Mouse (Mus musculus): ENCODE results near the gene Lancl1.

Lancl1 gene

DNA sequence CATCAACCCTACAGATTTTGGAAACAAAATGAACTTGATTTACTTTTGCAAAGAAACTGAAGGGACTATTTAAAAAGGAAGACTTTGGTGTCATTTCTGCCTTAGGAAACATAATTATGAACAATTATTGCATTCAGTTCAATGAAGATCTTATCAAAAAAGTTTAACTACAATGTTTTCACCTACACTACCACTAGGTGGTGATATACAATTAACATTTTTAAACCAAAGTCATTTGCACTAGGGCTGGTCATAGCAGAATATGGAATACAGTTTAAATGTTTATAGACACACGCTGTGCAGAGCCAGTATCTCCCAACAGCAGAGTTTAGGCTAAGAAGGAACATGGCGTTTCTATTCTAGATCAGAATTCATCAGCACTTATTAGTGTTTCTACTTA lies 24.5 kb downstream of the Lancl1 start:
- no peak for DNase-seq

DNA sequence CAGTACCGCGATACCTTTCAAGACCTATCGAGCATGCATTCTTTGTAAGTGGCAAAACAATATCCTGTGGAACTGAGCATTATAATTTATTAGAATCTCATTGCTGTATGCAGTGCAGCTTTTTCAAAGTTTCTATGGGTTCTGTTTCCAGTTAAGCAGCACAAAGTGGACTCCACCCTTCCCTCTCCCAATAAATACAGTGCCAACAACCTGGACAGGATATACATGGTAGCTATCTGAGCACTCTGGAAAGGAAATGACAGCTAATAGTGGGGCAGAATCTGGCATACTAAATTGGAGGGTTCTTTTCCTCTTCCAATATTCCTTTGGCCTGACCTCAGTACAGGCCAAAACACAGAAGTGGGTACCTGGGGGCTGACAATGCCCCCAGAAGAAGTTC lies 28.2 kb downstream of the Lancl1 start:
- no peak for DNase-seq

DNA sequence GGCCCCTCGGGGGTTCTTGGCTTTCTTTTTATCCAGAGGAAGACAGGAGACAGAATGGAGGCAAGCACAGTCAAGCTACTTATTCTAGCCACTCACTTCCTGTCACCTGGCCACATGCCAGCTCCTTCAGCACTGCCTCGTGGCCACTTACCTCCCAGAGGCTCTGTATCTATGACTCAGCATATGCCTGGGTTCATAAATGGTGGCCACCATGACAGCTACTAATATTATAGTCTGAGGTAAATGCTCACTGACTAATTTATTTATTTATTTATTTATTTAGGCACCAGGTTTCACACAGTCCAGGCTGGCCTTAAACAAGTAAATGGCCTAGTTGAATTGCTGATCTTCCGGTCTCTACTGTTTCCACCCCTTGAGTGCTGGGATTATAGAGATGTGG lies 35.0 kb downstream of the Lancl1 start:
- DNase-seq = peak; percentile 15

DNA sequence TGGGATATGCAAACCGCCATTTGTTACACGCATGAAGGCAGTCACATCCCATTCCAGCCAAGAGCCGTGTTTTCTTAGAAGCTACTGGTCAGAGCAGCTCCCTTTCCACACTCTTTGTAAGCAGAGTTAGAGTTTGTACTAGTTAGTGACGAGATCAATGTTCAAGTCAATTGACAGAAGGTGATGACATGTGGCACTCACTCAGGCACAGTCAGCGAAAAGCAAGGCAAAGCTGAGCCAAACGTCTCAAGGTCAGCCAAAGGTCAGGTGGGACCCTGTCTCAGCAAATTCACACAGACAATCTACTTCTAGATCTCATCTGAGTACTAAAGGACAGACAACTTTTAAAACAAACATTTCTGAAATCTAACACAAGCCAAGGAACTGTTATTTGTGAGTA lies 36.4 kb downstream of the Lancl1 start:
- DNase-seq = peak; percentile 39

DNA sequence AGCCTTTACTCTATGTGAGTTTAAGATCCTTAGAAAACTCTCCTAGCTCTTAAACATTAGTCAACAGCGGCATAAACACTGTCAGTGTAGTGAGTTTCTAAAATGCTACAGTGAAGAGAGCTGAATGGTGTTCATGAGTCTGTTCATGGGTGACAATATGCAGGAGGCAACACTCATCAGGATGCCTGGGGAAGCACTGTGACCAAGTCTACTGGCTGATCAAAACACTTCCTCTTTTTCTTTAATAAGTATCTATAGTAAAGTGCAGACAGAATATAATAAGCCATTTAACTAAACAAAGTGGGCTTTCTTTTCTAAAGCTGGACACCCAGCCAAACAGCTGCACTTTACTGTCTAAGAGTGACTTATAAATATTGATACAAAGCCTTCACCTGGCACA lies 37.3 kb downstream of the Lancl1 start:
- no peak for DNase-seq

DNA sequence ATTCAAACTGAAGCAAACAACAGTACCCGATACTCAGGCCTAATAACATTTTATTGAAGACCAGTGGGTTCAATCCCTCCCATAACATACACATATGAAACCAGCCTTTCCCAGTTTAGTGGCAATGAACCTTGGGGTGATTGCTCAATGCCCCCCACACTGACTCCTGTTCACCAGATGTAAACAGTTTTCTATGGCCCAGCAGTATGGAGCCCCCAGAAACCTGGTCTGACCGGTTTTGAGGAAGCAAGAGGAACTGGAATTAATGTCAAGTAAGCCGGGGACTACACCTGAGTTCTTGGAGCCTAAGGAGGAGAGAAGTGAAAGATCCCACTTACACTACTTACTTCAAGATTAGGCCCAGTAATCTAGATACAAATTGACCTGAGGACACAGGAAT lies 38.2 kb downstream of the Lancl1 start:
- DNase-seq = no peak

DNA sequence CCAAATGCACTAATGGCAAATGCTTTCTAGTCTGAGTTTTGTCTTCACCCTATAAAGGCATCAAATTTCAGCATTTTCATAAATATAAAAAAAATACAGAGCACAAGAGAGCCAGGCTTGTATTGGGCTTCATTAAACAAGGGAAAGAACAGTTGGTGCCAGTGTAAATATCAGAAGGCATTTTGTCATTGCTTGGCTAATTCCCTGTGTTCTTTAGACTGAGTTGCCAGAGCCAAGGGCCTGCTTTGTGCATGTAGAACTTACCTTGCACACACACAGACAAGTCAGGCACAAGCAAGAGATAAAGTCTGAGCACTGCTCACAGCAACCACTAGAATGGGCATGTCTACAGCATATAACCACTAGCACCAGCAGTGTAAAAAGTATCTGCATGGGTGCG lies 40.1 kb downstream of the Lancl1 start:
- no peak for DNase-seq

DNA sequence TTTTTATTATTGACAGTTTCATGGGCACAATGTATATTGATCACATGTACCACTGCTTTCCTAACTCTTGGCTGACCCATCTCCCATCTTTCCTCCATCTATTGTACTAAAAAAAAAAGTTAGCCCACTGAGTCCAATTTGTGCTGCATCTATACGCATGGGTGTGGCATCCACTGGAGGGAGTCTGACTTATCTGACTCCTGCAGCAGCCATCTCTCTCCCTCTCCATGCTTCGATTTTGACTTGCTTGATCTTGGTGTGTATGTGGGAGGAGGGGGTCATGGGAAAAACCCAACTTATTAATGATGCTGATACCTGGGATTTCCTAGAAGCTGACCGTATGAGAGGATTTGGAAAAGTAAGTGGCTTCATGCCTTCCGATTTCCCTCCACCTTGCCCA lies 40.5 kb downstream of the Lancl1 start:
- no peak for DNase-seq

DNA sequence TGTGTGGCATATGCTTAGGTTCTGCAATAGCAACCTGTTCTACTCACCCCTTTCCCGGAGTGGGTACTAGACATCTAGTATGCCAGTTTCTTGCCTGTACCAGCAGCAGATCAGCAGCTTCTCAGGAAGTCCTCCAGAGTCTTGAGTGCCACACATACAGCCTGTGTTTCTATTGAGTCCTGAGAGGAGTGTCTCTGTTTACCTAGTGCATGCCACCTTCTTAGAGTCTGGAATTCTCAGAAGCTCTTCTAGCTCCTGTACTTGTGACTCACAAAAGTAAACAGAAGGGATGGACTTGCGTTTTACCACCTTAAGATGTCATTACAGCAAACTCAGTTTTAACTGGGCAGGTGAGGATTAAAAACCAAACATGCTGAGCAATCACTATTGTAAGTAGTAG lies 41.9 kb downstream of the Lancl1 start:
- no peak for DNase-seq

DNA sequence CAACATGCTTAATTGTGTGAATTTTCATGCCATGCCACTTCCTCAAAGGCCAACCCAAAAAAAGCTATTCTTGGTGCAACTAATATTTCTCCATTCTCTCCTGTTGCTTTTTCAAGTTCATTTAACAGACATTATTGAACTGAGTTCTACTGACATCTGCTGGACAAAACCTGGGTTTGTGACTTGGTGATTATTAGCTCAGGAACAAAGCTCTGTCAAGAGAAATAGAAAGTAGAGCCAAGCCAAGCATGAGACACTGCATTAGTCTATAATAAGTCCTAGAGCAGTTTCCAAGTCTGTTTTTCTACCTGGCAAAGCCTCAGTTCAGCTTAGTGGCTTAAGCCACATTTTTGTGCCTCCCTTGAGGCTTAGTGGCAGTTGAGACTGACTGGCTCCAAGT lies 45.9 kb downstream of the Lancl1 start:
- DNase-seq = peak; percentile 70

DNA sequence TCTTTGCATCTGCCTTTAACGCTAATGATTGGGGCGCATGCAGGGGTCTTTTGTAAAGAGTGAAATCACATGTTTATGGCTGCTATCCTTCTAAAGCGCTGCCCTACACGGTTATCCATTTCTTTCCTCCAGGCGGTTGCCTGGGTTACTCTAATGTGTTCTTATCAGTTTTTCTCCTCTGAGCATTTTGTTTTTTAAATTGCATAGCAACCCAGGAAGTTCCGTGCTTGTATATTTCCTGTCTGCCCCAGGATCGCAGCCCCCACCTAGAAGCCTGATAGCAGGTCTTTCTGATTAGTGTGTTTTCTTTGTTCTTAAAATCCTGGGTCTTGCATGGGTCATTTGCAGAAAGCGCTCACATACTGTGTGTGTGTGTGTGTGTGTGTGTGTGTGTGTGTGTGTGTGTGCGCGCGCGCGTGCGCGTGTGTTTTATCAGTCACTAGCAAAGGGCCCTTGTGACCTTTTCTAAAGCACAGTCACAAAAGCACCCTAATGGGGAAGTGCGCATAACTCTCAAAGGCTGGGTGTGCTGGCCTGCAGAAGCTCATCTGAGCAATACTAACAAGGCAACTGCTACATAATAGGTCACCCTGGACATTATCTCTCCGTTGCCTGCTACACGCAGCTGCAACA lies 51.0 kb downstream of the Lancl1 start:
- DNase-seq = no peak

DNA sequence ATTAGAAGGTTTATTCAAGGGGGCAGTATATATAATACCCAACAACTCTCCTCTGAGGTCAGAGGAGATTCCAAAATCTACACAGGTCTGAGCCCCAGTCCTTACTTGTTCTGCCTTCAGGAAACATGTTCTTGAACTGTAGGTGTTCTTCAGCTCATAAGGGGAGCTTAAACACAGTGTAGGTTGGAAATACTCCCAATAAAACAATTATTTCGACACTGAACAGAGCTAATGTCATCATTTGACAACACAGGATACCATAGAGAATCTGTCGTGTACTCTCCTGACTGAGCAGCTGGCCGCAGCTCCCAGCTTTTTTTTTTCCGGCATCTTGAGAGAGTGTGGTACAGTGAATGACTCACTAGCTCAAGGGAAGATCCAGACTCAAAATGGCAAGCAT lies 52.8 kb downstream of the Lancl1 start:
- DNase-seq = no peak

DNA sequence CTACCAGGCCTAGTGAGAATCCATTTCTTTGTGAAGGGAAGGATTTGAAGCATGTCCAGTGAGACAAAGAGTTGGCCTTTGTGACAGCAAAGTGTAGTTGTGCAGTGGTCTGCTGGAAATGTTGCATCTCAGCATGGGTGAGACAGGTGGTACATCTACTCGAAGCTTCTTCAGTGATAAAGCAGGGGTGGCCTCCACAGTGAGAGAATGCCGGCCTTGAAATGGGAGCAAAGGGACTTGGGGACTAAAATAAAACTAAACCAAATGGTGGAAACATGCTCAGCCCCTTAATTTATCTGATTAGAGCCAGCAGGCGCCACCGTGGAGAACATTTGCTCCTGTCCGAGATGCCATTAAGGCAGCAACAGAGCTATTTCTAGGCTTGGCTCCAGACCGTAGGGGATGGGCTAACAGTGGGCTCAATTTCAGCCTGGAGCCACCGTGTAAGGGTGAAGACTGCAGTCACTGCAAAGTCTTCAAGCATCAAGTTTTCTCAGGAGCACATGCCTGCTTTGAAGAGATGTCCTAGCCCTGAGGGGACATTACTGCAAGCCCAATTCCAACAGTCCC lies 53.5 kb downstream of the Lancl1 start:
- no peak for DNase-seq

DNA sequence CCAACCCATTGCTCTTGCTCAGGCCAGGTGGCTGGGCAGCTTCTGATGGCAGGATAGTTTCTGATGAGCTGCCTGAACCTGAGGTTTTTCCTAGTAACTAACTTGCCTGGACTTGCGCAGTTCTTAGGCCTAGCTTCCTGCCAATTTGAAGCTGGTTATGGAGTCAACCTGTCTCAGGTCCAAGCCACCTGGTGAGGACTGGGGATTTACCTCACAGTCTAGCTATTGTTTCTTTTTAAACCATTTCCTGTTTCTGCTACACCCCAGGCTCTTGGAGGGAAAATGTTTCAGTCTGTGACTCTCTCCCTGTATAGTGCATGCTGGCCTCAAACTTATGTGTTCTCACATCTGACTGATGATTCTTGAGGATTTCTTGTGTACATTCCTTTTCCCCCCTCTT lies 58.5 kb downstream of the Lancl1 start:
- DNase-seq = no peak

DNA sequence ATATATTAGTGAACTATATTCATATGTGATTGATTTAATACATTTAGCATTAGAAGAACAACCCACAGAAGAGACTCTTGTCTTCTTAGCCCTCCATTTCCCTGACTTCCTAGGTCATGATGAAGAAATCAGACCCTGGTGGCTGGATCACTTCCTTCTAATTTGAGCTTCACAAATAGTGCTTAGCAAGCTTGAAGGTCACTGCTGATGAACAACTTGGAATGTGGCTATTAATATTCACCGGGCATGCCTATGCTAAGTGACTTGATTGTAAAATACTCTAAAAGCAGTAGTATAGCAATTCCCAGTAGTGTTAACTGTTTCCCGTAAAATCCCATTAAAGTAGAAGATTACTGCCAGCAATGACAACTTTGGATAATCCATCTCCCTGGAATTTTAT lies 63.2 kb downstream of the Lancl1 start:
- DNase-seq = peak; percentile 25

DNA sequence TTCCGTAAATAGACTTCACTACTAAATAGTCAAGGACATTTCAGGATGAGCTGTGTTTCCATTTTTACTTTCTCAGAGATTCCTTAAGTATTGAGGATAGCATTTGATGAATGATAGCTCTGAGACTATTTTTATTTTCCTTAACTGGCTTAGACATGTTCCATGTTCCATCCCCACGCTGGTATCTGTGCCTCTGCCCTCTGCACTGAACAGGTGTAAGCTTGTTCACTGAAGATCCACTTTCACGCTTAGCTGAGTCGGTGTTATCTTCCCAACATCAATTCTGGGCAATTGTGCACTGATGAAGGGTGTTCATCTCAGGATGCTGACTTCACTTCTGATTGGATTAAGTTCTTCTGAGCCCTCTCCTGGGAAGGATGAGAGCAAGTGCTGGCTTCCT lies 73.8 kb downstream of the Lancl1 start:
- DNase-seq = no peak

DNA sequence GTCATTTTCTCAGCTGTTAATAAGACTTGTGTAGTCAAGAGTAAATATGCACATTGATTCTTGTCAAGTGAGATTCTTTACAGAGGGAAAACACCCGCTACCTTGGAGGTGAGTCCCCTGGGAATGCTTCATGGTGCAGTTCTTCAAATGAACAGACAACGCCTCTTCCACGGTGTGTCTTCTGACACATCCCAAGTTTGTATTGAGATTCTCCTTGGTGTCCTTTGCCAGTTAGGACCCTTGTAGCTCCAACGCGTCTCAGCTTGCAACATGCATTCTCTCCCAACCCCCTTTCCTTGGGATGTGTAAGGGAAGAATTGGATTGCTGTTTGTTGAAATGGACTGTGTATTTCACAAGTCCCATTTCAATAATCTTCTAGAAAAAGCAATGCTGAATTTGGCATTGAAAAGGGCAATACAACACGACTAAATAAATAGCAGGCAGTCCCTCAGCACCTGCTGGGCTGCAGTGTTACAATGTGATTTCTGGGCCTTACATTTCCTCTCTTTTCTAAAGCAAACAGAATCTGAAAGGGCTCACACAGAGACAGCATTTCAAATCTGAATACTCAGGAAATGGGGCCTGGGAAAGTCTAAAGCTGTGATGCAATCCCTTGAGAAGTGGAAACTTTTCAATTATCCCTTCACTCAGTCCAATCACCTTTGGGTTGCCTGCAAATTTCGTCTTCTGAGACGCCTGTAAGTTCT lies 78.0 kb downstream of the Lancl1 start:
- DNase-seq = no peak

DNA sequence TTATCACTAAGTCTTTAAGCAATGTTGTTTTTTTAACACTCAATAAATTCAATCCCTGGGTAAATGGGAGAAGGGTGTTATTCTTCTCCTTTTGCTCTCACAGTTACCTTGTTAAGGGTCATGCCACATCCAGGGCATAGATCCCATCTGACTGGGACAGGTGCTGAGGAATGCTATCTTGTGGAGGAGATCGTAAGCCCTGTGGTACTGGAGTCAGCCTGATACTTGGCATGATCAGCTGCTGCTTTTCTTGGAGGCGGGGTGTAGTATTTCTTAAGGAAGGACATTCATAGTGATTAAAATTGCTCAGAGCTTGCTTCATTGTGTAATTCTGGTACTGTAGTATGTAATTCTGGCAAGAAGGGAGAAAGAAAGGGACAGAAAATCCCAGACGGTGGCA lies 81.3 kb downstream of the Lancl1 start:
- no peak for DNase-seq

DNA sequence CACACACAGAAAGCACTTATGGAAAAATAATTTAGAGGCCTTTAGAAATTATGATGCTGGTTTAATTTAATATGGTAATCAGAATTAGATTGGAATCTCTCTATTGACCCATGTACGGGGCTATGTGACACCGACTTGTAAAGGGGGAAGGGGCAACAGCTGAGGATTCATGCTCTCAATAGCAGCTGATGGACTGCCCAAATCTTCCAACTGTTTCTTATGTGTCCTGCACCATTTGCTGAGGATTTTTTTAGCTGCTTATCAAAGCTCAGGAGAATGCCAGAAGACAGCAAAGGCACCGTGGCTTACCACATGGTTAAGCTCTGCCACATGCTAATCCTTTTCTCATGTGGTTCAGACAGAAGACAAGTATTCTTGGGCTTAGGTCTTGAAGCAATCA lies 87.6 kb downstream of the Lancl1 start:
- no peak for DNase-seq
